ENCODE assay signal across 8 mouse cellular contexts in genomic region chr17:63803599-63803998, GRCm38 (mm10). TPM values are rescaled to one million over a fixed set of nuclear protein-coding genes. Genes with fewer than 3 reads are reported as not detected.
A peak's percentile ranks its signal among the peaks of the same experiment; 100 is the strongest.
DNase-seq lines count a peak whose midpoint lies in the region; ATAC-seq and TF ChIP-seq lines count a peak whose summit lies in the region.
"Had no signal": no experiment of that assay in that cellular context is flagged by ENCODE, and none has a peak within 500 bp of the region (broad histone marks: within the 10 kb centered on the region; RNA-seq: fewer than 3 reads in every experiment).

No protein-coding gene starts in this region.

- no peaks in the 10 kb centered on the region for H3K27me3 ChIP-seq in CH12.LX (replicated peaks)
- H3K27me3 ChIP-seq: limb, embryonic 15.5 days had no signal

- peak; percentile 81 to 86 for TF ChIP-seq CTCF in CH12.LX (conservative IDR thresholded peaks at IDR 0.05 in 1 of 2, IDR thresholded peaks at IDR 0.05 in 1 of 2; ENCODE audit: low read depth in 2 of 2, low read length in 2 of 2)

- H3K9ac ChIP-seq in CH12.LX (ENCODE audit: insufficient read depth, low read depth): no peak overlapping the region
- H3K9ac ChIP-seq: limb, embryonic 15.5 days had no signal

- H3K36me3 ChIP-seq in CH12.LX (replicated peaks in 1 of 2; ENCODE audit: control insufficient read depth in 1 of 2, insufficient read depth in 1 of 2, low read length in 1 of 2): no peaks in the 10 kb centered on the region
- H3K36me3 ChIP-seq: limb, embryonic 15.5 days had no signal

- dilution Hi-C loops in CH12.LX (cut with MboI; ENCODE audit: extremely low pct_ligation_motif_present, extremely low pct_unique_long_range_greater_than_20kb, low sequenced_read_pairs): no loop called here

- in situ Hi-C loops in CH12.LX (cut with MboI; ENCODE audit: low pct_ligation_motif_present, low pct_unique_long_range_greater_than_20kb, low sequenced_read_pairs): no loop called here

- H3K79me2 ChIP-seq in CH12.LX (replicated peaks; ENCODE audit: control insufficient read depth, extremely low read depth, insufficient read depth, poor library complexity, severe bottlenecking): no peaks in the 10 kb centered on the region

- DNase-seq in CH12.LX (ENCODE audit: extremely low read depth): peak; percentile 69
- DNase-seq in MN1 (ENCODE audit: low spot score): peak; percentile 73
- peak; percentile 84 to 87 for DNase-seq in cerebellum, postnatal 10 days
- DNase-seq in gastrocnemius, postnatal 4 days (ENCODE audit: low spot score in 2 of 2): peak; percentile 40 to 78
- DNase-seq in layer of hippocampus, postnatal 14 days (ENCODE audit: low spot score in 2 of 2): peak; percentile 68 to 76
- DNase-seq in spleen, postnatal 36 days (ENCODE audit: low spot score in 2 of 2): peak; percentile 10 to 17

- peaks cover 0 to 4% of the 10 kb centered on the region in 2 experiments; a peak in 1 of 4 replicates for H3K4me1 ChIP-seq in CH12.LX (ENCODE audit: control insufficient read depth in 1 of 2, insufficient read depth in 2 of 2)
- H3K4me1 ChIP-seq: limb, embryonic 15.5 days had no signal

- TF ChIP-seq RAD21 in CH12.LX (IDR thresholded peaks at IDR 0.05; ENCODE audit: low read depth, low read length): peak; percentile 85

- H3K27ac ChIP-seq in CH12.LX (ENCODE audit: insufficient read depth, low read depth): no peak overlapping the region
- H3K27ac ChIP-seq: limb, embryonic 15.5 days had no signal

- H3K9me3 ChIP-seq in CH12.LX (replicated peaks; ENCODE audit: low read length): no peaks in the 10 kb centered on the region
- H3K9me3 ChIP-seq: limb, embryonic 15.5 days had no signal

- ATAC-seq in megakaryocyte progenitor cell, adult 5-6 weeks (replicated peaks; ENCODE audit: poor library complexity): peak; percentile 98

- TF ChIP-seq POLR2A in CH12.LX (IDR thresholded peaks at IDR 0.05; ENCODE audit: low read depth, low read length): no peak

- no peak overlapping the region for H3K4me2 ChIP-seq in CH12.LX (ENCODE audit: insufficient read depth, low read depth, poor library complexity, severe bottlenecking)
- H3K4me2 ChIP-seq: limb, embryonic 15.5 days had no signal

- H3K4me3 ChIP-seq in CH12.LX (replicated peaks in 1 of 3; ENCODE audit: low read depth in 2 of 3, low read length in 2 of 3, poor library complexity in 1 of 3): no peak overlapping the region
- H3K4me3 ChIP-seq: limb, embryonic 15.5 days had no signal

- TF ChIP-seq EP300 in CH12.LX (IDR thresholded peaks at IDR 0.05; ENCODE audit: low read length): no peak

TF ChIP-seq in CH12.LX, 34 proteins besides CTCF, POLR2A, EP300 and RAD21:
- 0 out of 2 replicates have a peak, but pooled peaks have one; percentile 52 for TF ChIP-seq RCOR1 (conservative IDR thresholded peaks at IDR 0.05; ENCODE audit: low read depth, low read length)
- no peak for TF ChIP-seq USF2 (conservative IDR thresholded peaks at IDR 0.05; ENCODE audit: low read depth, low read length)
- no peak for TF ChIP-seq MEF2A (IDR thresholded peaks at IDR 0.05; ENCODE audit: borderline replicate concordance, low read depth, low read length)
- TF ChIP-seq MAFK (IDR thresholded peaks at IDR 0.05; ENCODE audit: insufficient replicate concordance, low read length): no peak
- no peak for TF ChIP-seq ZMIZ1 (IDR thresholded peaks at IDR 0.05; ENCODE audit: low read depth, low read length)
- no peak for TF ChIP-seq PAX5 (IDR thresholded peaks at IDR 0.05; ENCODE audit: low read length)
- TF ChIP-seq KAT2A (IDR thresholded peaks at IDR 0.05; ENCODE audit: insufficient replicate concordance, low read length): no peak
- TF ChIP-seq MAZ (IDR thresholded peaks at IDR 0.05; ENCODE audit: low read depth, low read length): no peak
- no peak for TF ChIP-seq ETS1 (conservative IDR thresholded peaks at IDR 0.05; ENCODE audit: low read depth, low read length)
- no peak for TF ChIP-seq NRF1 (IDR thresholded peaks at IDR 0.05; ENCODE audit: low read depth, low read length)
- TF ChIP-seq E2F4 (IDR thresholded peaks at IDR 0.05; ENCODE audit: insufficient replicate concordance, low read depth, low read length): no peak
- no peak for TF ChIP-seq GABPA (IDR thresholded peaks at IDR 0.05; ENCODE audit: insufficient replicate concordance, low read depth, low read length)
- peak; percentile 56; the same call in 1 of the 2 replicates for TF ChIP-seq NELFE (IDR thresholded peaks at IDR 0.05; ENCODE audit: low read depth, low read length)
- TF ChIP-seq ZC3H11A (IDR thresholded peaks at IDR 0.05; ENCODE audit: low read depth, low read length): peak; percentile 65
- TF ChIP-seq SMC3 (IDR thresholded peaks at IDR 0.05; ENCODE audit: low read depth, low read length): peak; percentile 85
- no peak for TF ChIP-seq MYC (IDR thresholded peaks at IDR 0.05; ENCODE audit: low read depth, low read length)
- no peak for TF ChIP-seq POLR2AphosphoS2 (IDR thresholded peaks at IDR 0.05; ENCODE audit: low read depth, low read length)
- 0 out of 2 replicates have a peak, but pooled peaks have one; percentile 39 for TF ChIP-seq SIN3A (IDR thresholded peaks at IDR 0.05; ENCODE audit: low read length)
- no peak for TF ChIP-seq TCF12 (IDR thresholded peaks at IDR 0.05; ENCODE audit: low read depth, low read length)

RNA-seq across cellular contexts. Expression of gene Fer, which starts 59.3 kb away (rescaled TPM):
- total RNA-seq in CH12.LX (2012; rRNA removed) (3.4 and 4.5 TPM in 2 replicates), CH12.LX (2014; rRNA removed) (4.3 and 4.9 TPM in 2 replicates)
- 4.9 and 5.1 TPM in 2 replicates for polyA plus RNA-seq in CH12.LX (2012; ENCODE audit: insufficient read length, low read depth)
- 10 to 100 TPM; 28.4 to 31.9 TPM for total RNA-seq in gastrocnemius, postnatal 4 days (2021)
- total RNA-seq in layer of hippocampus, postnatal 14 days (2021): 10 to 100 TPM; 32.5 to 33.0 TPM
- total RNA-seq in megakaryocyte progenitor cell, adult 5-6 weeks (2015): 4.9 and 5.9 TPM in 2 replicates
- 6.7 and 9.7 TPM in 2 replicates for total RNA-seq in megakaryocyte progenitor cell, adult 5-6 weeks (2017)

RNA-seq across cellular contexts. Expression of gene A930002H24Rik, which starts 60.0 kb away (rescaled TPM):
- total RNA-seq in CH12.LX (2012; rRNA removed) (not detected in 2 replicates), CH12.LX (2014; rRNA removed) (not detected in 2 replicates)
- polyA plus RNA-seq in CH12.LX (2012; ENCODE audit: insufficient read length, low read depth): not detected in 2 replicates
- 1 to 10 TPM; 1.2 to 2.4 TPM for total RNA-seq in gastrocnemius, postnatal 4 days (2021)
- not detected for total RNA-seq in layer of hippocampus, postnatal 14 days (2021)
- not detected in 2 replicates for total RNA-seq in megakaryocyte progenitor cell, adult 5-6 weeks (2015)
- not detected in 2 replicates for total RNA-seq in megakaryocyte progenitor cell, adult 5-6 weeks (2017)

Comparison
In these comparisons a context has a peak if more than half of its experiments do, and no peak if none do; other contexts are left out.
1. DNase-seq: peak in every context shown above with its lines; median percentile 86 in cerebellum, postnatal 10 days; 73 in MN1; 72 in layer of hippocampus, postnatal 14 days; 69 in CH12.LX; 59 in gastrocnemius, postnatal 4 days; 14 in spleen, postnatal 36 days.